Mouse (Mus musculus) ES-E14 (cell line): ENCODE results near the gene Gm2174. TPM values are rescaled to one million over a fixed set of nuclear protein-coding genes. Genes with fewer than 3 reads are reported as not detected.

ENCODE experiments used
- DNase-seq: peaks from one replicate; pipeline ENCODE4 v3.0.0-alpha.2; 2013; ENCODE audit warnings: low read depth, low spot score
- H3K27ac ChIP-seq: 2 replicates; pipeline ENCODE4 v1.5.1; 2012; ENCODE audit warnings: low read depth, mild to moderate bottlenecking, low read length, moderate library complexity, mixed read lengths; ENCODE audit not compliant: poor library complexity, insufficient read depth, severe bottlenecking
- H3K36me3 ChIP-seq: 2 replicates; pipeline ENCODE4 v1.6.1; 2012; ENCODE audit warnings: mild to moderate bottlenecking, low read length, moderate library complexity, mixed read lengths; ENCODE audit not compliant: control insufficient read depth, poor library complexity, insufficient read depth, severe bottlenecking
- H3K4me1 ChIP-seq, 2 experiments: fragments of 150-350 bp in 1 of 2; sonication (generic) in 1 of 2; 2 replicates each; pipeline ENCODE4 v1.6.1; 2012; ENCODE audit warnings: low read length in 2 of 2, mild to moderate bottlenecking in 1 of 2, mixed read lengths in 1 of 2; ENCODE audit not compliant: control insufficient read depth in 2 of 2, insufficient read depth in 2 of 2, poor library complexity in 1 of 2
- H3K4me3 ChIP-seq, 2 experiments: fragments of 150-350 bp in 1 of 2; sonication (generic) in 1 of 2; 2 replicates each; pipeline ENCODE4 v1.5.1; 2012; ENCODE audit warnings: low read length in 2 of 2, low read depth in 1 of 2, mild to moderate bottlenecking in 1 of 2, mixed read lengths in 1 of 2; ENCODE audit not compliant: insufficient read depth in 1 of 2, poor library complexity in 1 of 2, severe bottlenecking in 1 of 2
- H3K9ac ChIP-seq: 2 replicates; pipeline ENCODE4 v1.6.1; 2012; ENCODE audit warnings: low read depth, mild to moderate bottlenecking, low read length, mixed read lengths; ENCODE audit not compliant: poor library complexity, insufficient read depth, severe bottlenecking
- H3K9me3 ChIP-seq: fragments of 150-350 bp; sonication (generic); 2 replicates; pipeline ENCODE4 v1.6.1; 2012; ENCODE audit warnings: low read depth, mild to moderate bottlenecking, low read length; ENCODE audit not compliant: control insufficient read depth, insufficient read depth
- CHD2 ChIP-seq: IDR thresholded peaks from 2 replicates; pipeline ENCODE4 v1.6.1; 2014; ENCODE audit warnings: mild to moderate bottlenecking, low read depth, low read length, inconsistent platforms
- HCFC1 ChIP-seq: IDR thresholded peaks from 2 replicates; pipeline ENCODE4 v1.6.1; 2012; ENCODE audit warnings: low read length, inconsistent platforms, borderline replicate concordance; ENCODE audit not compliant: insufficient read depth
- MAFK ChIP-seq: IDR thresholded peaks from 2 replicates; pipeline ENCODE4 v1.6.1; 2014; ENCODE audit warnings: mild to moderate bottlenecking, low read depth, low read length, inconsistent platforms; ENCODE audit not compliant: insufficient read depth
- ZC3H11A ChIP-seq: IDR thresholded peaks from 2 replicates; pipeline ENCODE4 v1.6.1; 2012; ENCODE audit warnings: low read depth, mild to moderate bottlenecking, inconsistent platforms, low read length, borderline replicate concordance
- ZNF384 ChIP-seq: IDR thresholded peaks from 2 replicates; pipeline ENCODE4 v1.6.1; 2012; ENCODE audit warnings: low read depth, low read length, inconsistent platforms
- in situ Hi-C, 2 experiments: fragments of 600-800 bp; cut with MboI; formaldehyde crosslinking; loops; one replicate each; pipeline ENCODE4 v1.15.1; 2025; ENCODE audit warnings: low sequenced_read_pairs in 2 of 2, inconsistent platforms in 1 of 2; ENCODE audit not compliant: unreplicated experiment in 2 of 2
- total RNA-seq: library from RNA; depleted of rRNA; stranded (reverse); fragments of 300-350 nt; gene quantifications from 2 replicates; pipeline ENCODE4 v1.2.3, GENCODE M21; 2012; rRNA removed

The Gm2174 gene
- total RNA-seq, 1 experiment, result 1.7 TPM

DNA sequence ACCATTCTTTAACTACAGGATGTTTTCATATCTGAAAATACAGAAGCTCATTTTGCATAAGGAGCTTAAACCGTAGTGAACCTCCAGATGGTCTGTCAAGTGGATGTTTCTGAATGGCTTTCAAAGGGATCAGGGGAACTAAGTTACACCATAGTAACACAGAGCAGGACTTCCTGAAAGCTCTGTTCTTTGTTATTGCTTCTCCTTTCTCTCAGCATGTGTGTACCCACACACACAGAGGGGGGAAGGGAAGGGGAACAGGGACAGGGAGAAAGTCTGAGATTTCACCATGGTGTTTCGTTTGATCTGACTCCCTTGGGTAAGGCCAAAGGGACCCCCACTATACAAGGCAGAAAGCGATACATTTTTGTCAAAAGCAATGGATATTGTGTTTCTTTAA is 34.1 kb downstream of the Gm2174 start:
- in situ Hi-C loops, result no loop called here
- DNase-seq, result no peak
- H3K27ac ChIP-seq, result no peak overlapping the region
- no peaks in the 10 kb centered on the region for H3K9me3 ChIP-seq
- TF ChIP-seq MAFK, result no peak
- no peak for TF ChIP-seq HCFC1
- TF ChIP-seq CHD2, result no peak
- TF ChIP-seq ZC3H11A, result no peak
- no peak for TF ChIP-seq ZNF384
- H3K9ac ChIP-seq, result no peak overlapping the region
- no peaks in the 10 kb centered on the region; the same call in 1 of the 2 replicates for H3K36me3 ChIP-seq
- H3K4me1 ChIP-seq, result no peaks in the 10 kb centered on the region
- no peak overlapping the region for H3K4me3 ChIP-seq

DNA sequence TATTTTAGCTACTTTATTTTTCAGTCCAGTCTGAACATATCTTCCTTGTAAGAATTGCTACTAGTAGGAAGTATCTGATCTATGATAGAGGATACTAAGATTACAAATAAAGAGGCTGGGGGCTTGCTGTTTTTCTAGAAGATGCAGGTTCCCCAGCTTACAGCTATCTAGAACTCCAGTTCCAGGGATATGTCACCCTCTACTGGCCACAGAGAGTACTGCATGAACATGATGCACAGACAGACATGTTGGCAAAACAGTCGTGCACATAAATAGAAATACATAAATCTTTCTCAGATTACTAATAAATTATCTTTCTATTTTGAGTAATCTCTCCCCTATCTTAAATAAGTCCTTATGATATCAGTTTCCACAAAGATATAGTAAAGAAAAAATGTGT is 42.0 kb downstream of the Gm2174 start:
- no peaks in the 10 kb centered on the region for H3K36me3 ChIP-seq
- TF ChIP-seq ZC3H11A, result peak; percentile 54; the same call in 1 of the 2 replicates
- no peak for TF ChIP-seq HCFC1
- no peak for TF ChIP-seq CHD2
- TF ChIP-seq MAFK, result no peak
- no peak for TF ChIP-seq ZNF384
- no peaks in the 10 kb centered on the region for H3K4me1 ChIP-seq
- no peaks in the 10 kb centered on the region for H3K9me3 ChIP-seq
- peak; percentile 40 for DNase-seq
- in situ Hi-C loops, result loop anchor here in 1 of 2 experiments (10.0 kb wide), 1 partner anchor 65 kb away; no protein-coding TSS in a partner anchor
- no peak overlapping the region for H3K27ac ChIP-seq
- no peak overlapping the region for H3K4me3 ChIP-seq
- H3K9ac ChIP-seq, result no peak overlapping the region

DNA sequence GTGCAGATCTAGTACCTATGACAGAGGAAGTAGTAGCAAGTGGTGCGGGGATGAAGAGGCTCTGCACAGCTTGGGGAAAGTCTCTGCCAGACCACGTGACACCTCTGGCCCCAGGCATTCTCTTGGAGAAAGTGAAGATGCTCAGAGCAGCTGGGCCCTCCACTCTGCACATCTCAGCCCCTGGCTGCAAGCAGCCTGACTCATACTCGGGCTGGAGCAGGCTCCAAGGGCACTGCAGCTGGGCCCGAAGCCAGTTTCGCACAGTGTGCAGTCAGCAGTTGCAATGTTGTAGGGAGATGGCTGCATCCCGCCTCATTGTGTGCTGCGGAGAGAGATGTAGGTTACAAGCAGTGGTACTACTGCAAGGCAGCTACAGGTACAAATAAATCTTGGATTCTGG is 49.5 kb downstream of the Gm2174 start:
- H3K36me3 ChIP-seq, result no peaks in the 10 kb centered on the region
- H3K4me3 ChIP-seq, result no peak overlapping the region
- no peak overlapping the region for H3K27ac ChIP-seq
- TF ChIP-seq ZC3H11A (no peak), HCFC1 (no peak), CHD2 (no peak), ZNF384 (no peak), MAFK (no peak)
- H3K9me3 ChIP-seq, result no peaks in the 10 kb centered on the region
- H3K9ac ChIP-seq, result no peak overlapping the region
- no peaks in the 10 kb centered on the region for H3K4me1 ChIP-seq
- in situ Hi-C loops, result loop anchor here in 1 of 2 experiments (10.0 kb wide), 1 partner anchor 72 kb away; no protein-coding TSS in a partner anchor
- DNase-seq, result no peak

Other genes starting within 250 kb of the Gm2174 start
- gene Gm773, start 235.1 kb upstream of the Gm2174 start, total RNA-seq, result 0.58 TPM in 1 of 2 replicates, not detected in the other
- 2.0 and 3.0 TPM in 2 replicates for gene Zfp449, start 101.6 kb upstream of the Gm2174 start, total RNA-seq
- gene Smim10l2a, start 73.4 kb upstream of the Gm2174 start, total RNA-seq, result 4.2 and 5.7 TPM in 2 replicates
- gene Ints6l, start 6.9 kb downstream of the Gm2174 start, total RNA-seq, result 7.8 and 10.7 TPM in 2 replicates
- not detected in 2 replicates for gene Gm10477, start 76.8 kb downstream of the Gm2174 start, total RNA-seq
- gene Gm648, start 101.6 kb downstream of the Gm2174 start, total RNA-seq, result 0.54 TPM in 1 of 2 replicates, not detected in the other
- gene Mmgt1, start 150.1 kb downstream of the Gm2174 start, total RNA-seq, result 23.0 and 28.1 TPM in 2 replicates
- gene Slc9a6, start 161.8 kb downstream of the Gm2174 start, total RNA-seq, result 16.5 and 16.7 TPM in 2 replicates